Mouse (Mus musculus): Measurements from ENCODE around the gene Smc5. TPM values are rescaled to one million over a fixed set of nuclear protein-coding genes. Genes with fewer than 3 reads are reported as not detected.

The Smc5 gene
- polyA plus RNA-seq, 1 experiment: 3.0 TPM

DNA sequence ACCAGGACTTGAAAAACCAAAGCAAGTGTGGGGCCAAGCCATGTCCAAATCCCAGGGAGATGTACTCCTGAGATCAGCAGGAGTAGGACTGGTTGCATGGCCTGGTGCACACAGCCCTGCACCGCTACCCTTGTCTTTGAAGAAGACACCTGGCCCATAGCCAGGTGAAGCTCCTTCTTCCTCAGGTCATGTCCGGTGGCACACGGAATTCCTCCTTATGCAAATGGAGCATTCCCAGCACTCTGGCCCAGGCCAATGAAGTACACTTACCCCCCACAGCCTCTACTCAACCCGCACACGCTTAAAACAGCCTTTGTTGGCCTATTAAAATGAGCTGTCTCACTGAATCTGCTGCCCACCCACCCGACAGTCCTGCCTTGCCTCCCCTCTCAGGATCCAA lies 82.2 kb downstream of the Smc5 start:
- TF ChIP-seq CTCF (IDR thresholded peaks at IDR 0.05; ENCODE audit: extremely low read depth, insufficient read depth, insufficient read length, insufficient replicate concordance) (no peak), POLR2A (IDR thresholded peaks at IDR 0.05; ENCODE audit: low read depth, low read length) (no peak)
- no peak overlapping the region for H3K4me3 ChIP-seq (ENCODE audit: extremely low read depth, insufficient read depth, insufficient read length)
- H3K27ac ChIP-seq (ENCODE audit: insufficient read depth, low read length): no peak overlapping the region
- no peaks in the 10 kb centered on the region for H3K36me3 ChIP-seq (ENCODE audit: control insufficient read depth, insufficient read depth, low read length)
- H3K27me3 ChIP-seq (ENCODE audit: control insufficient read depth, insufficient read depth, low read length): no peaks in the 10 kb centered on the region
- H3K4me1 ChIP-seq (ENCODE audit: control insufficient read depth, insufficient read depth, insufficient read length): no peaks in the 10 kb centered on the region
- DNase-seq (ENCODE audit: low read depth in 1 of 2, low spot score in 2 of 2): no peak
- 98% methylated on average over 6 of the region's 6 CpGs for WGBS

DNA sequence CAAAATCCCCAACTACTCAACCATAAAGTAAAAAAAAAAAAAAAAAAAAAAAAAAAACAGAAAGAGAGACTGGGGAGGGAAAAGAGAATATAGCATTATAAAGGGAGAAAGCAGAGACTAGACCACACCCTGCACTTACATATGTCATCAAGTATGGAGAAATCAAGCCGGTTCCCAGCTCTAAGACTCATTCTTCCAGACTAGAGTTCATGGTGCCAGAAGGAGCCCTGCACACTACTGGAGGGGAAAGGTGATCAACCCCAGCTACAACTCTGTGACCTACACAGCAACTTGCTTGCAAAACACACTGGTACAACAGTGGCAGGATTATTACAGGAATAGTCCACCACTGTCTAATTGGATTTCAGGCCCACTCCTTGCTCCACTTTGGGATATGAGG lies 84.0 kb downstream of the Smc5 start:
- Histone ChIP-seq H3K4me1 (ENCODE audit: control insufficient read depth, insufficient read depth, insufficient read length) (no peaks in the 10 kb centered on the region), H3K4me3 (ENCODE audit: extremely low read depth, insufficient read depth, insufficient read length) (no peak overlapping the region), H3K36me3 (ENCODE audit: control insufficient read depth, insufficient read depth, low read length) (no peaks in the 10 kb centered on the region), H3K27me3 (ENCODE audit: control insufficient read depth, insufficient read depth, low read length) (no peaks in the 10 kb centered on the region), H3K27ac (ENCODE audit: insufficient read depth, low read length) (no peak overlapping the region)
- no peak for TF ChIP-seq POLR2A (IDR thresholded peaks at IDR 0.05; ENCODE audit: low read depth, low read length)
- no peak for TF ChIP-seq CTCF (IDR thresholded peaks at IDR 0.05; ENCODE audit: extremely low read depth, insufficient read depth, insufficient read length, insufficient replicate concordance)
- 93% methylated on average over 1 of the region's 1 CpGs for WGBS
- DNase-seq (ENCODE audit: low read depth in 1 of 2, low spot score in 2 of 2): no peak

- no peak for TF ChIP-seq CTCF (IDR thresholded peaks at IDR 0.05; ENCODE audit: extremely low read depth, insufficient read depth, insufficient read length, insufficient replicate concordance)
- no peak for TF ChIP-seq POLR2A (IDR thresholded peaks at IDR 0.05; ENCODE audit: low read depth, low read length)
- Histone ChIP-seq H3K4me1 (ENCODE audit: control insufficient read depth, insufficient read depth, insufficient read length) (no peaks in the 10 kb centered on the region), H3K27ac (ENCODE audit: insufficient read depth, low read length) (no peak overlapping the region), H3K4me3 (ENCODE audit: extremely low read depth, insufficient read depth, insufficient read length) (no peak overlapping the region), H3K27me3 (ENCODE audit: control insufficient read depth, insufficient read depth, low read length) (no peaks in the 10 kb centered on the region), H3K36me3 (ENCODE audit: control insufficient read depth, insufficient read depth, low read length) (no peaks in the 10 kb centered on the region)
- WGBS: 90% methylated on average over 7 of the region's 7 CpGs
- no peak for DNase-seq (ENCODE audit: low read depth in 1 of 2, low spot score in 2 of 2)
Measured at GRCm38 (mm10) chr19:23188986-23189385, 84.7 kb downstream of the Smc5 start.

DNA sequence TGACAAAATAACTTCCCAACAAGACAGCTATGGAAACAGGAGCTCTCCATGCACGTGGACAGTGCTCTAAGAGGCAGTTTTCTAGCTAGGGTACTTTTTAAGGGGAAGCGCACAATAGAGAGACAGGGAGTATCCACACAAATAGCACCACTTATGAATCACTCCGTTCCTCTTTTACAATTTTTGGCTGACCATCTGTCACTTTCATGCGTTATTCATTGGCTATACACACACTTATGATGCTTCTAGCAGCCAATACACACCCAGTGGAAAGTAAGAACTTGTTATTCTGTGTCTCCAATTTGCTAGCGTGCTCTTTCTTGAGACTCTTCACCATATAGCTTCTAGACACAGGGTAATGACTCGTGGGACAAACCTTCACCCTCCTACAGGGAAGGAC lies 86.0 kb downstream of the Smc5 start:
- DNase-seq (ENCODE audit: low read depth in 1 of 2, low spot score in 2 of 2): no peak
- no peaks in the 10 kb centered on the region for H3K27me3 ChIP-seq (ENCODE audit: control insufficient read depth, insufficient read depth, low read length)
- no peaks in the 10 kb centered on the region for H3K4me1 ChIP-seq (ENCODE audit: control insufficient read depth, insufficient read depth, insufficient read length)
- no peaks in the 10 kb centered on the region for H3K36me3 ChIP-seq (ENCODE audit: control insufficient read depth, insufficient read depth, low read length)
- TF ChIP-seq CTCF (IDR thresholded peaks at IDR 0.05; ENCODE audit: extremely low read depth, insufficient read depth, insufficient read length, insufficient replicate concordance) (no peak), POLR2A (IDR thresholded peaks at IDR 0.05; ENCODE audit: low read depth, low read length) (no peak)
- no peak overlapping the region for H3K4me3 ChIP-seq (ENCODE audit: extremely low read depth, insufficient read depth, insufficient read length)
- 92% methylated on average over 6 of the region's 6 CpGs for WGBS
- H3K27ac ChIP-seq (ENCODE audit: insufficient read depth, low read length): no peak overlapping the region

- Histone ChIP-seq H3K27me3 (ENCODE audit: control insufficient read depth, insufficient read depth, low read length) (no peaks in the 10 kb centered on the region), H3K4me3 (ENCODE audit: extremely low read depth, insufficient read depth, insufficient read length) (no peak overlapping the region), H3K27ac (ENCODE audit: insufficient read depth, low read length) (no peak overlapping the region), H3K36me3 (ENCODE audit: control insufficient read depth, insufficient read depth, low read length) (no peaks in the 10 kb centered on the region), H3K4me1 (ENCODE audit: control insufficient read depth, insufficient read depth, insufficient read length) (no peaks in the 10 kb centered on the region)
- no peak for DNase-seq (ENCODE audit: low read depth in 1 of 2, low spot score in 2 of 2)
- TF ChIP-seq POLR2A (IDR thresholded peaks at IDR 0.05; ENCODE audit: low read depth, low read length): no peak
- no peak for TF ChIP-seq CTCF (IDR thresholded peaks at IDR 0.05; ENCODE audit: extremely low read depth, insufficient read depth, insufficient read length, insufficient replicate concordance)
- 92% methylated on average over 4 of the region's 4 CpGs for WGBS
Measured at GRCm38 (mm10) chr19:23184068-23184467, 89.6 kb downstream of the Smc5 start.

DNA sequence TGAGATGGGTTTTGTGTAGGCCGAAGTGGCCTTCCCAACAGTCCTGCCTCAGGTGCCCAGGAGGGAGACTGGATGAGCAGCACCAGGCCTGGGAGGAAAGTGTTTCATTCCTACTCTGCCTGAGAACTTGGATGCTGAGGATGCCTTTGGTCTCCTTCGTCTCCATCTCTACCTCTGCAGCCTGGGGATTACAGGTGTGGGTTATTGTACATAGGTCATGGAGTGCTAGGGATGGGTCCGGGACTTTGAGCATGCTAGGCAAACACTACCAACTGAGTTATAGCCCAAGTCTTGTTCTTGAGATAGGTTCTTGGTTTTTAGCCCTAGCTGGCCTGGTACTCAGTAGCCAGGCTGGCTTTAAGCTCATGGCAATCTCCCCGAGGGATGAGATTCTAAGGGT lies 90.2 kb downstream of the Smc5 start:
- no peak for DNase-seq (ENCODE audit: low read depth in 1 of 2, low spot score in 2 of 2)
- H3K27ac ChIP-seq (ENCODE audit: insufficient read depth, low read length): no peak overlapping the region
- H3K27me3 ChIP-seq (ENCODE audit: control insufficient read depth, insufficient read depth, low read length): no peaks in the 10 kb centered on the region
- H3K36me3 ChIP-seq (ENCODE audit: control insufficient read depth, insufficient read depth, low read length): no peaks in the 10 kb centered on the region
- H3K4me3 ChIP-seq (ENCODE audit: extremely low read depth, insufficient read depth, insufficient read length): no peak overlapping the region
- TF ChIP-seq CTCF (IDR thresholded peaks at IDR 0.05; ENCODE audit: extremely low read depth, insufficient read depth, insufficient read length, insufficient replicate concordance): no peak
- TF ChIP-seq POLR2A (IDR thresholded peaks at IDR 0.05; ENCODE audit: low read depth, low read length): no peak
- no peaks in the 10 kb centered on the region for H3K4me1 ChIP-seq (ENCODE audit: control insufficient read depth, insufficient read depth, insufficient read length)
- WGBS: 96% methylated on average over 4 of the region's 4 CpGs

DNA sequence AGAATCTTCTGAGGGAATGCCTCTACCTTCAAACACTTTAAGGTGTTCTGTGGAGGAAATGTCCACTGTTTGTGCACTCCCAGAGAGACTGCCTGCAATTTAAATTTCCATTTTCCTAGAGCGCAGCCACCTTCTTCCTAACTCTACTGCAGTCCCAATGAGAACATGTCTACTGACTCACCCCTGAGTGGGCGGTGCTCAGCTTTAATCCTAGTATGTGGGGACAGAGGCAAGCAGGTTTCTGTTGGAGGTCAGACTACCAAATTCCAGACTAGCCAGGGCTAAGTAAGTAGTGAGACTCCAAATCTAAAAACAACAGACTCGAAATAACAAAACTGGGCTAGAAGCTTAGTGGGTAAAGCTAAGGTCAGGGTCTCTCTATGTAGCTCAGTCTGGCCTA lies 95.2 kb downstream of the Smc5 start:
- Histone ChIP-seq H3K4me3 (ENCODE audit: extremely low read depth, insufficient read depth, insufficient read length) (no peak overlapping the region), H3K27ac (ENCODE audit: insufficient read depth, low read length) (no peak overlapping the region), H3K4me1 (ENCODE audit: control insufficient read depth, insufficient read depth, insufficient read length) (no peaks in the 10 kb centered on the region), H3K27me3 (ENCODE audit: control insufficient read depth, insufficient read depth, low read length) (no peaks in the 10 kb centered on the region), H3K36me3 (ENCODE audit: control insufficient read depth, insufficient read depth, low read length) (no peaks in the 10 kb centered on the region)
- no peak for DNase-seq (ENCODE audit: low read depth in 1 of 2, low spot score in 2 of 2)
- TF ChIP-seq POLR2A (IDR thresholded peaks at IDR 0.05; ENCODE audit: low read depth, low read length) (no peak), CTCF (IDR thresholded peaks at IDR 0.05; ENCODE audit: extremely low read depth, insufficient read depth, insufficient read length, insufficient replicate concordance) (no peak)
- WGBS: 93% methylated on average over 3 of the region's 3 CpGs

Measured in spleen, adult 2 months (tissue).